Mouse (Mus musculus) thymus, adult 2 months (tissue): Measurements from ENCODE around the gene Grcc10. TPM values are rescaled to one million over a fixed set of nuclear protein-coding genes. Genes with fewer than 3 reads are reported as not detected.
A peak's percentile ranks its signal among the peaks of the same experiment; 100 is the strongest.

ENCODE experiments used
- DNase-seq: peaks from one replicate; pipeline ENCODE4 v3.0.0; 2021
- H3K27ac ChIP-seq: fragments of 200-500 bp; 2 replicates; pipeline ENCODE4 v1.5.1; 2012; ENCODE audit warnings: low read length, control low read depth; ENCODE audit not compliant: control insufficient read depth, insufficient read depth
- H3K27me3 ChIP-seq: fragments of 200-500 bp; 2 replicates; pipeline ENCODE4 v1.6.1; 2012; ENCODE audit warnings: mild to moderate bottlenecking, low read length, moderate library complexity, mixed read lengths; ENCODE audit not compliant: control insufficient read depth, insufficient read depth
- H3K36me3 ChIP-seq: fragments of 200-500 bp; 2 replicates; pipeline ENCODE4 v1.6.1; 2012; ENCODE audit warnings: mild to moderate bottlenecking, low read length, moderate library complexity; ENCODE audit not compliant: control insufficient read depth, insufficient read depth
- H3K4me1 ChIP-seq: fragments of 200-500 bp; replicated peaks from 2 replicates; pipeline ENCODE4 v1.6.1; 2012; ENCODE audit warnings: low read length; ENCODE audit not compliant: control insufficient read depth, insufficient read depth
- H3K4me3 ChIP-seq: fragments of 200-500 bp; 2 replicates; pipeline ENCODE4 v1.5.1; 2012; ENCODE audit warnings: mild to moderate bottlenecking, low read length, control low read depth, moderate library complexity; ENCODE audit not compliant: control insufficient read depth, insufficient read depth
- CTCF ChIP-seq: fragments of 200-500 bp; IDR thresholded peaks from 2 replicates; pipeline ENCODE4 v1.5.1; 2012; ENCODE audit warnings: mild to moderate bottlenecking, control low read depth, low read length, moderate library complexity, borderline replicate concordance; ENCODE audit not compliant: control insufficient read depth, poor library complexity, insufficient read depth; ENCODE audit errors: extremely low read depth
- POLR2A ChIP-seq: fragments of 200-500 bp; IDR thresholded peaks from 2 replicates; pipeline ENCODE4 v1.6.1; 2012; ENCODE audit warnings: mild to moderate bottlenecking, low read length, control low read depth, moderate library complexity; ENCODE audit not compliant: control insufficient read depth, poor library complexity, insufficient read depth; ENCODE audit errors: extremely low read depth
- WGBS: fragments of 180-500 bp; shearing (Covaris S2); methylation state at CpG from one replicate; pipeline ENCODE4 v1.1.7; 2018; 5-methylcytosine and 5-hydroxymethylcytosine counted together
- polyA plus RNA-seq: library from polyadenylated mRNA; depleted of rRNA; stranded (reverse); fragments of >200 nt; gene quantifications from 2 replicates; pipeline ENCODE4 v1.2.3, GENCODE M21; 2012

The Grcc10 gene
- polyA plus RNA-seq, 1 experiment: 352 TPM

GRCm38 (mm10) chr6:124723541-124723940, 17.6 kb downstream of the Grcc10 start:
- peak overlapping the region; percentile 64 for H3K27ac ChIP-seq
- H3K4me1 ChIP-seq: peaks cover 52% of the 10 kb centered on the region
- peaks cover 38% of the 10 kb centered on the region for H3K36me3 ChIP-seq
- DNase-seq: no peak
- TF ChIP-seq CTCF (no peak), POLR2A (no peak)
- H3K4me3 ChIP-seq: no peak overlapping the region
- 26% methylated on average over 8 of the region's 8 CpGs for WGBS
- no peaks in the 10 kb centered on the region for H3K27me3 ChIP-seq

GRCm38 (mm10) chr6:124722876-124723473, 18.2 kb downstream of the Grcc10 start:
- peaks cover 48% of the 10 kb centered on the region for H3K4me1 ChIP-seq
- no peaks in the 10 kb centered on the region for H3K27me3 ChIP-seq
- no peak overlapping the region for H3K4me3 ChIP-seq
- peaks cover 33% of the 10 kb centered on the region for H3K36me3 ChIP-seq
- WGBS: 68% methylated on average over 6 of the region's 6 CpGs
- TF ChIP-seq CTCF: no peak
- no peak for TF ChIP-seq POLR2A
- DNase-seq: no peak
- H3K27ac ChIP-seq: peak overlapping the region; percentile 64

- Histone ChIP-seq H3K27me3 (no peaks in the 10 kb centered on the region), H3K4me3 (peak overlapping the region; percentile 10), H3K36me3 (peaks cover 26% of the 10 kb centered on the region), H3K27ac (peak overlapping the region; percentile 81), H3K4me1 (peaks cover 48% of the 10 kb centered on the region)
- 3% methylated on average over 11 of the region's 11 CpGs for WGBS
- TF ChIP-seq CTCF (no peak), POLR2A (0 out of 2 replicates have a peak, but pooled peaks have one; percentile 10)
- DNase-seq: no peak
Observed at GRCm38 (mm10) chr6:124720904-124721303, 20.3 kb downstream of the Grcc10 start.

DNA sequence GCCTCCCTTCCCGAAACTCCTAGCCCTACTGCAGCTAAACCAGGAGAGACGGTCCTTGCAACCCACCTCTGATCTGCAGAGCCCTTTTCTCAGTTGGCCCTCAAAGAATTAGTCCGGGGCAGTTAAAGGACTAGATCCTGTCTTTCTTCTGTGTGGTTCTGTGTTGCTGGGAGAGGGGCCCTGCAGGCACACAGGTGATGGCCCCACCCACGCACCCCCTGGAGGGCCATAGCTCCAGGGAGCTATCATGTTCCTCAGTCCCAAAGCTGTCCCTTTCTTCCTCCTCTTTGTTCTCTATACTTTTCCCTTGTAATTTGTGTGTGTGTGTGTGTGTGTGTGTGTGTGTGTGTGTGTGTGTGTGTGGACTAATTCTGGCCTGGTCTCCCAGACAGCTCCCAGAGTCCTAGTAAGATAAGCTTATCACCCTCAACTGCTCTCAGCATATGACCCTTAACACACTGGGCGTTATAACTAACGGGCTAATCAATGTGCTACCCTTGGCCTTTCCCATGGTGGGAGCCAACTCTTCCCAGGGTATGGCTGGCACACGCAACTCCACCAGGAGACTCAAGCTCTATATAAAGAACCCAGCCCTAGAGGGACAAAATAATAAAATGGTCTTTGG, 21.7 kb downstream of the Grcc10 start:
- Histone ChIP-seq H3K36me3 (peaks cover 20% of the 10 kb centered on the region), H3K27me3 (no peaks in the 10 kb centered on the region), H3K27ac (no peak overlapping the region), H3K4me1 (peaks cover 41% of the 10 kb centered on the region), H3K4me3 (no peak overlapping the region; the same call in 1 of the 2 replicates)
- WGBS: 91% methylated on average over 7 of the region's 7 CpGs
- no peak for TF ChIP-seq CTCF
- TF ChIP-seq POLR2A: no peak
- no peak for DNase-seq

- WGBS: 89% methylated on average over 16 of the region's 16 CpGs
- Histone ChIP-seq H3K36me3 (peaks cover 18% of the 10 kb centered on the region), H3K4me3 (peak overlapping the region; percentile 18), H3K27me3 (no peaks in the 10 kb centered on the region), H3K27ac (peak overlapping the region; percentile 29; the same call in 1 of the 2 replicates), H3K4me1 (peaks cover 40% of the 10 kb centered on the region)
- TF ChIP-seq POLR2A: no peak
- no peak for TF ChIP-seq CTCF
- DNase-seq: no peak
Observed at GRCm38 (mm10) chr6:124718703-124719102, 22.5 kb downstream of the Grcc10 start.

- no peak overlapping the region for H3K27ac ChIP-seq
- H3K4me1 ChIP-seq: peaks cover 37% of the 10 kb centered on the region
- no peak for DNase-seq
- 94% methylated on average over 13 of the region's 13 CpGs for WGBS
- TF ChIP-seq POLR2A: no peak
- no peak for TF ChIP-seq CTCF
- peak overlapping the region; percentile 18 for H3K4me3 ChIP-seq
- H3K27me3 ChIP-seq: no peaks in the 10 kb centered on the region
- H3K36me3 ChIP-seq: peaks cover 15% of the 10 kb centered on the region
Observed at GRCm38 (mm10) chr6:124717968-124718367, 23.2 kb downstream of the Grcc10 start.
